Mouse (Mus musculus) megakaryocyte, embryonic 14.5 days (primary cell): ENCODE data around the gene Cldn7.

ENCODE experiments used
- FLI1 ChIP-seq: IDR thresholded peaks from 2 replicates; pipeline ENCODE4 v1.6.1; 2012; ENCODE audit warnings: low read length, inconsistent platforms, mixed read lengths
- GATA1 ChIP-seq: IDR thresholded peaks from 3 replicates; pipeline ENCODE4 v1.6.1; 2012; ENCODE audit warnings: mixed read lengths, low read length, inconsistent platforms, borderline replicate concordance

- TF ChIP-seq GATA1, result no peak
- no peak for TF ChIP-seq FLI1
Observed at GRCm38 (mm10) chr11:69982877-69983276, 18.3 kb downstream of the Cldn7 start.
